Mouse (Mus musculus) neural tube, embryonic 15.5 days (tissue): Measurements from ENCODE around the gene Pde9a. TPM values are rescaled to one million over a fixed set of nuclear protein-coding genes. Genes with fewer than 3 reads are reported as not detected.
A peak's percentile ranks its signal among the peaks of the same experiment; 100 is the strongest.

ENCODE experiments used
- ATAC-seq: fragments of 200-750 bp; cut with Nextera tagmentation; 2 replicates; pipeline ENCODE4 v1.8.0; 2017; ENCODE audit warnings: mild to moderate bottlenecking, moderate TSS enrichment, moderate library complexity; ENCODE audit not compliant: low FRiP score
- H3K27ac ChIP-seq: fragments of 300-500 bp; sonication (generic); replicated peaks from 2 replicates; pipeline ENCODE4 v1.5.1; 2015; ENCODE audit warnings: mild to moderate bottlenecking, inconsistent platforms
- H3K27me3 ChIP-seq: fragments of 300-500 bp; sonication (generic); replicated peaks from 2 replicates; pipeline ENCODE4 v1.6.1; 2015; ENCODE audit warnings: inconsistent platforms
- H3K36me3 ChIP-seq: fragments of 300-500 bp; sonication (generic); 2 replicates; pipeline ENCODE4 v1.6.1; 2015; ENCODE audit warnings: inconsistent platforms
- H3K4me1 ChIP-seq: fragments of 300-500 bp; sonication (generic); 2 replicates; pipeline ENCODE4 v1.6.1; 2015; ENCODE audit warnings: inconsistent platforms
- H3K4me2 ChIP-seq: fragments of 300-500 bp; sonication (generic); 2 replicates; pipeline ENCODE4 v1.6.1; 2015; ENCODE audit warnings: inconsistent platforms, mild to moderate bottlenecking, moderate library complexity
- H3K4me3 ChIP-seq: fragments of 300-500 bp; sonication (generic); replicated peaks from 2 replicates; pipeline ENCODE4 v1.5.1; 2015; ENCODE audit warnings: mild to moderate bottlenecking, inconsistent platforms
- H3K9ac ChIP-seq: fragments of 300-500 bp; sonication (generic); replicated peaks from 2 replicates; pipeline ENCODE4 v1.6.1; 2015; ENCODE audit warnings: mild to moderate bottlenecking, inconsistent platforms
- H3K9me3 ChIP-seq: fragments of 300-500 bp; sonication (generic); replicated peaks from 2 replicates; pipeline ENCODE4 v1.6.1; 2016; ENCODE audit warnings: inconsistent platforms
- WGBS: fragments of 180-500 bp; shearing (Covaris S2); methylation state at CpG from one replicate; pipeline ENCODE4 v1.1.7; 2015; ENCODE audit warnings: mixed read lengths; 5-methylcytosine and 5-hydroxymethylcytosine counted together
- polyA plus RNA-seq: library from polyadenylated mRNA; unstranded; fragments of >200 nt; fragmentation: Nextera tagmentation; extraction: Ambion mirVana; gene quantifications from 2 replicates; pipeline ENCODE4 v1.2.1, GENCODE M21; 2015

Gene Pde9a
- polyA plus RNA-seq, 1 experiment from 2014 or later: 24.9 TPM

DNA sequence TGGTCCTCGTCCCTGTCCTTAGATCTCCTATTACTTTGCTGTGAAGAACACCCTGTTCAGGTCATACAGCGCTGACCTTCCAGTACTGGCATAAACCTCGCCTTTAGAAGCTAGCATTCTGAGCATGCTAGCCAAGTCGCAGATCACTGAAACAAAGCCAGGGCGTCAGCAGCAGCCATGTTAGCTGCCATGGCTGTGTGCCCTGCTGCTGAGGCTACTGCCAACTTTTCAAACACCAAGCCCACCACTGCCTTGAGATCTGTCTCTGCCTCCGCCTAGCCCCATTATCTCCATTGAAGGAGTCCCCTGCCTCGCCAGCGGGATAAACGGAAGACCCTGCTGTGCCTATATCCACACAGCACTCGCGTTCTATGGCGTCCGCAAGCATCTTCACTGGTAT is 25.4 kb upstream of the Pde9a start:
- no peak overlapping the region for H3K4me2 ChIP-seq
- no peaks in the 10 kb centered on the region for H3K9me3 ChIP-seq
- H3K4me3 ChIP-seq: no peak overlapping the region
- 64% methylated on average over 13 of the region's 13 CpGs for WGBS
- H3K4me1 ChIP-seq: peaks cover 21% of the 10 kb centered on the region
- peak overlapping the region; percentile 37; the same call in 1 of the 2 replicates for H3K27ac ChIP-seq
- no peak overlapping the region for H3K9ac ChIP-seq
- no peaks in the 10 kb centered on the region for H3K27me3 ChIP-seq
- no peak for ATAC-seq
- H3K36me3 ChIP-seq: no peaks in the 10 kb centered on the region

DNA sequence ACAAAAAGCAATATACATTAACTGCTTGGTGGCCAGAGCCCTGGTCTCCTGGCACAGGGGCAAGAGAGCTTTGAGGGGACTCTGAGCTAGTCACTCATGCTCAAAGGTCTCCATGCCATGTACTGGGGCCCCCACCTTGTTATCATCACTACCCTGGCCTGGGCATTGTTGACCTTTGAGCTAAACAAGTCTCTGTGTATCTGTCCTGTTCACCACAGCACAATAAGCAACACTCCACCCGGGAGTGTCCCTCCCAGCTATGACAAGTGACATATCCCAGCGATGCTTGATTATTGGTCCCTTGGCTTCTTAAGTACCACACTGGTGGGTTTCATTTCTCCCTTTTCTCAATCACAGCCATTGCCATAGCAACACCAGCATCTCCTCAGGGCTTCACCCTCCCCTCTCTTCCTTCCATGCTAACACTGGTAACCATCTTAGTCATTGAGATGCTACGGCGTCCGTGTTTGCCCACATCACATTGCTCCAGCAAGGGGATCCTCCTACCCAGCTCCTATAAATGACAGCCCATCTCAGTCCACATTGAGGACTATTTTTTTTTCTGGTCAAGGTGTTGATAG is 20.3 kb upstream of the Pde9a start:
- ATAC-seq: peak; percentile 50; the same call in 1 of the 2 replicates

DNA sequence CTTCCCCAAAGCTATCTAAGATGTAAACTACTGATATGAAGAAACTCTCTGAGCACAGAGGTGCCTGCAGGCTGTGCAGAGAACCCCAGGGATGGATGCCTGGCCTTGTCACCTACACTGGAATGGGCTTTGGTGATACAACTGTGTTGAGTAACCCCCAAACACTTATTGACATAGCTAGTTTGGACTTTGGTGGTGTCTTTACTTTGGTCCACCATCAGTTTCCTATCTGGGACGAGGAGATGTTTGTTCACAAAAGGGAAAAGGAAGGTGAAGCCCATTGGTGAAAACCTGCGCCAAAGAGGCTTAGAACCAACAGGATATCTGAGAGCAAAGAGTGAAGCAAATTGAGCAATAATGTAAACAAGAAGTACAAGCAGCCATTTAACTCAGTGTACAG is 15.8 kb upstream of the Pde9a start:
- H3K4me3 ChIP-seq: no peak overlapping the region
- H3K27ac ChIP-seq: no peak overlapping the region
- no peak overlapping the region for H3K4me2 ChIP-seq
- ATAC-seq: no peak
- H3K9ac ChIP-seq: no peak overlapping the region
- H3K9me3 ChIP-seq: no peaks in the 10 kb centered on the region
- no peaks in the 10 kb centered on the region for H3K36me3 ChIP-seq
- 87% methylated on average over 2 of the region's 2 CpGs for WGBS
- H3K27me3 ChIP-seq: no peaks in the 10 kb centered on the region
- H3K4me1 ChIP-seq: no peaks in the 10 kb centered on the region

More for the DNA sequence above, 20.3 kb upstream of the Pde9a start:
- no peak overlapping the region for H3K4me3 ChIP-seq
- no peaks in the 10 kb centered on the region for H3K9me3 ChIP-seq
- H3K27ac ChIP-seq: no peak overlapping the region
- H3K4me2 ChIP-seq: no peak overlapping the region
- H3K4me1 ChIP-seq: peaks cover 7% of the 10 kb centered on the region; the same call in 1 of the 2 replicates
- no peaks in the 10 kb centered on the region for H3K36me3 ChIP-seq
- 62% methylated on average over 5 of the region's 5 CpGs for WGBS
- no peaks in the 10 kb centered on the region for H3K27me3 ChIP-seq
- H3K9ac ChIP-seq: no peak overlapping the region

DNA sequence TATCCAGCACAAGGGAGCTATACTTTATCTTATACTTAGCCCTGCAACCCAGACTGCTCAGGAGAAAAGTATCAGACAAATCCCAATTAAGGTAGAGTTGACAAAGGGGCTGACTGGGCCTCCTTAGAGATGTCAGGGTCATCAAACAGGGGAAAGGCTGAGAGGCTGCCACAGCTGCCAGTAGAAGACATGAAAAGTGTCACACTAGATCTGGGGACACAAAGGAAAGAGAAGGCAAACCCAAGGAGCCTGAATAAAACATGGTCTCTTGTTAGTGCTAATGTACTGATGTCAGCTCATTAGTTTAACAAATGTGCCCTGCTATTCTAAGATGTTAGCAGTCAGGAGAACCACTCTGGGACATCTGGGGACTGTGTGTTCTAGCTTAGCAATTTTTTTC is 15.1 kb upstream of the Pde9a start:
- Histone ChIP-seq H3K9me3 (no peaks in the 10 kb centered on the region), H3K4me3 (no peak overlapping the region), H3K27me3 (no peaks in the 10 kb centered on the region), H3K4me2 (no peak overlapping the region), H3K36me3 (no peaks in the 10 kb centered on the region), H3K9ac (no peak overlapping the region), H3K27ac (no peak overlapping the region), H3K4me1 (no peaks in the 10 kb centered on the region)
- no peak for ATAC-seq

DNA sequence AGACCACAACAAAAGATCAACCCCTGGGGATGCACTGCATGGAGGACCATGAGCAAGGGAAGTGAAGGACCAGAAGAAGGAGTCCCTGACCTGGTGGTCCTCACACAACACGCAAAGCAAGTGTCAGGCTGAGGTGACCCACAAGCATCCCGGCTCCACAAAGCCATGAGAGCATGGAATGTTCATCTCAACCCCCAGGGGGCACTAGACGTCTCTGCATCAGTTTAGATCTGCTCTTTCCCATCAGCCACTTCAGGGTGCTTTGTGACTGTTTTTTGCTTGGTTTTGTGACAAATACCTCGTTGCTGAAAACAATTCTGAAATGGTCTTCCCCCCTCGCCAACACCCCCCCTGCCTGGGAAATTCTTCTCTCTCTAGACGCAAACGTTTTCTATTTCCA is 8.0 kb upstream of the Pde9a start:
- WGBS: 8% methylated on average over 7 of the region's 7 CpGs
- Histone ChIP-seq H3K27ac (peak overlapping the region; percentile 54; the same call in 1 of the 2 replicates), H3K27me3 (no peaks in the 10 kb centered on the region), H3K36me3 (no peaks in the 10 kb centered on the region), H3K4me2 (peak overlapping the region; percentile 40), H3K9me3 (no peaks in the 10 kb centered on the region), H3K9ac (no peak overlapping the region), H3K4me1 (peaks cover 10% of the 10 kb centered on the region), H3K4me3 (no peak overlapping the region)
- ATAC-seq: peak; percentile 45; the same call in 1 of the 2 replicates

DNA sequence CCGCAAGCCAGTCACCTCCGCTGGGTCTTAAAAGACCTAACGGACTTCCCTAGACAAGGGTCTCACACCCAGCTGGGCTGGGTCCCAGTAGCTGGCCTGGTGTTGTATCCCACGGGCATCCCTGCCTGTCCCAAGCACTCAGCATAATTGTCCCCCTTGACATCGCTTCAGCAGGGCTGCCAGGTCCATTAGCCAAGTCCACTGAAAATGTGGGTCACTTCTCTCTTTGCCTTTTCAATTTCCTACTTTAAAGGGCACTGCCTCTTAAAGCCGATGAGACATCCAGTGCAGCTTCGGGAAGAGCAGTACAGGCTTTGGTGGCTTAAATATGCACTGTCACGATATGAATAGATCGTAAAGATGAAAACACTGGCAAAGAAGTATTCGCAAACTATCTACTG is 7.6 kb upstream of the Pde9a start:
- no peaks in the 10 kb centered on the region for H3K9me3 ChIP-seq
- H3K4me1 ChIP-seq: peaks cover 10% of the 10 kb centered on the region
- H3K4me2 ChIP-seq: peak overlapping the region; percentile 40
- H3K27ac ChIP-seq: peak overlapping the region; percentile 54; the same call in 1 of the 2 replicates
- H3K27me3 ChIP-seq: no peaks in the 10 kb centered on the region
- WGBS: 53% methylated on average over 10 of the region's 10 CpGs
- H3K9ac ChIP-seq: 0 out of 2 replicates have a peak overlapping the region, but pooled peaks have one; percentile 10
- H3K36me3 ChIP-seq: no peaks in the 10 kb centered on the region
- no peak; the same call in 1 of the 2 replicates for ATAC-seq
- no peak overlapping the region for H3K4me3 ChIP-seq

DNA sequence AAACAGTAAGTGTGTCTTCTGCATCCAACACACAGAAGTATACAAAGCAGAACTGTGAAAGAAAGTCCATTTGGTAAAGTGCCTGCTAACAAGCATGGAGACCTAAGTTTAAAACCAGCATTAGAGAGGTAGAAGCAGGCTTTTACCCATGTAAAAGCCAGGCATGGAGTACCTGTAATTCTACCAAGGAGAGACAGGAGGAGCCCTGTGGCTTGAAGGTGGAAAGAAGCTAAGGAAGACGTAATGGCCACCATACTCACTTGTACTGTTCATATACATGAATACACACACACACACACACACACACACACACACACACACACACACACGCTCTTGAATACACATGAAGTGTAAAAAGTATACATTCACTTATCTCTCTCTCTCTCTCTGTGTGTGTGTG is 6.9 kb upstream of the Pde9a start:
- Histone ChIP-seq H3K4me3 (no peak overlapping the region), H3K27ac (no peak overlapping the region), H3K4me2 (no peak overlapping the region), H3K9me3 (no peaks in the 10 kb centered on the region), H3K9ac (no peak overlapping the region), H3K27me3 (no peaks in the 10 kb centered on the region), H3K36me3 (no peaks in the 10 kb centered on the region), H3K4me1 (peaks cover 10% of the 10 kb centered on the region)
- 75% methylated on average over 2 of the region's 2 CpGs for WGBS
- no peak for ATAC-seq

DNA sequence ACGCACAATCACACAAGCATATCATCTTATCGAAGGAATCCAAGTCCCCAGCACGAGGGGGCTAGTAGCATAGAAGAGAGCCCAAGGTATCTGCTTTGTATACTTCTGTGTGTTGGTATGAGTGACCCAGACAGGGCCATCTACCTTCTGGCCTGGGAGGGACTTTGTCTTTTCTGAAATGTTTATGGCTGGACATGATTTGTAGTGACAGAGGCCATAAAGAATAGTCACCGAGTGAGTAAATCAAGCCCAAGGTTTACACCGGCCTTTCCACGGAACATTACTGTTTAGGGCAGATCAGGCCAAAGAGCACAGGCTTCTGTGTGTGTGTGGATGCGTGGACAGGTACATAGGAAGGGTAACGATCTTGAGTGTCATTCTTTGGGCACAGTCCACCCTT is 6.1 kb upstream of the Pde9a start:
- 36% methylated on average over 8 of the region's 8 CpGs for WGBS

DNA sequence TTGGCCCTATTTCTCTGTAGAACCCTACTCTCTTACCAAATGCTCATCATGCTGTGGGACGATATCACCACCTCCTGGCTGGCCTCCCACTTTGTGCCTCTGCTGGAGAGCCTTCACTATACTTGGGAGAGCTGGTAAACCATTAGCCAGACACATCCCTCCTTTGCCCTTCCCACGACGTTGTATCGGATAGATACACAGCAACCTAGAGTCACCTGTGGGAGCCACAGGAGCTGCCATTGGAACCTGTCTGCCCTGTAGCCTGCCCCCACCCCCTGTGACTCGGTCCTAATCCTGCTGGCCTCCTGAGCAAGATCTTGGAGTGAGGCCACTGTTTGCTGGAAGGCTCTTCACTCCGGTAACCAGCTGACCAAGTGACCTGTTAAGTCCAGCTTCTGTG is 2.7 kb upstream of the Pde9a start:
- H3K9ac ChIP-seq: no peak overlapping the region
- no peak overlapping the region for H3K4me3 ChIP-seq
- H3K4me2 ChIP-seq: no peak overlapping the region
- 82% methylated on average over 6 of the region's 6 CpGs for WGBS
- no peaks in the 10 kb centered on the region for H3K9me3 ChIP-seq
- H3K36me3 ChIP-seq: no peaks in the 10 kb centered on the region
- H3K4me1 ChIP-seq: peaks cover 37% of the 10 kb centered on the region
- ATAC-seq: no peak
- H3K27me3 ChIP-seq: no peaks in the 10 kb centered on the region
- no peak overlapping the region for H3K27ac ChIP-seq

More for the DNA sequence above, 6.1 kb upstream of the Pde9a start:
- no peak for ATAC-seq
- Histone ChIP-seq H3K4me3 (no peak overlapping the region), H3K4me2 (no peak overlapping the region), H3K4me1 (peaks cover 14% of the 10 kb centered on the region), H3K9me3 (no peaks in the 10 kb centered on the region), H3K9ac (no peak overlapping the region), H3K27me3 (no peaks in the 10 kb centered on the region), H3K27ac (no peak overlapping the region), H3K36me3 (no peaks in the 10 kb centered on the region)

DNA sequence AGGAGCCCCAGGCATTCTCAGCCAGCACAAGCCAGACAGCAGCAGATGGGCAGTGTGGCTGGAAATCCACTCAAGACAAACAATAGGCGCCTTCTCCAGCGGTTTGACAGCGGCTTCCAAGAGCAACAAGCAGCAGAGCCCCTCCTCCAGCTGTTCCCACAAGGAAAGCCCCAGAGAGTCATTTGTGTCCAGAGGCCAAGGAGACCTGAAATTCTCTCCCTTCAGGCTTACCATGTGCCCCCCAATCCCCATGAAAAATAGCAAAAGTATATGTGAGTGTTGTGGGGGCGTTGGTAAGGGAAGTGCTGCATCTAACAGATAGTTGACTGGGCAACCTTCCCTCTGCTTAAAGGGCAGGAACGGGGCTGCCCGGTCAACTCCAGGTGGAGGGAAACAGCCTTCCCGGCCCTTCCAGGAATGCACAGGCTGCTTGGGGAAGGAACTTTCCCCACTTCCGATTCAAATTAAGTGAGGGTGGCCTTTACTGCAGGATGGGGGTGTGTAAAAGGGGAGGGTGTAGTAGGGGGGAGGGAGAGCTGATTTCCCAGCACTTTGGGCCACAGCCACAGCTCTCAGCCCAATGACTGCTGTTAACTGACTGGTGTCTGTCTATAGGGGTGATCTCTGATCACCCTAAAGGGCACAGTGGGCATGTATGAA is 912 bp upstream of the Pde9a start:
- H3K9me3 ChIP-seq: no peaks in the 10 kb centered on the region
- 0 out of 2 replicates have a peak overlapping the region, but pooled peaks have one; percentile 1 for H3K4me3 ChIP-seq
- H3K27ac ChIP-seq: peak overlapping the region; percentile 67
- H3K4me1 ChIP-seq: peaks cover 51% of the 10 kb centered on the region
- H3K36me3 ChIP-seq: no peaks in the 10 kb centered on the region
- 14% methylated on average over 8 of the region's 8 CpGs for WGBS
- no peaks in the 10 kb centered on the region for H3K27me3 ChIP-seq
- H3K4me2 ChIP-seq: peak overlapping the region; percentile 78
- ATAC-seq: peak; percentile 12; the same call in 1 of the 2 replicates
- H3K9ac ChIP-seq: no peak overlapping the region

DNA sequence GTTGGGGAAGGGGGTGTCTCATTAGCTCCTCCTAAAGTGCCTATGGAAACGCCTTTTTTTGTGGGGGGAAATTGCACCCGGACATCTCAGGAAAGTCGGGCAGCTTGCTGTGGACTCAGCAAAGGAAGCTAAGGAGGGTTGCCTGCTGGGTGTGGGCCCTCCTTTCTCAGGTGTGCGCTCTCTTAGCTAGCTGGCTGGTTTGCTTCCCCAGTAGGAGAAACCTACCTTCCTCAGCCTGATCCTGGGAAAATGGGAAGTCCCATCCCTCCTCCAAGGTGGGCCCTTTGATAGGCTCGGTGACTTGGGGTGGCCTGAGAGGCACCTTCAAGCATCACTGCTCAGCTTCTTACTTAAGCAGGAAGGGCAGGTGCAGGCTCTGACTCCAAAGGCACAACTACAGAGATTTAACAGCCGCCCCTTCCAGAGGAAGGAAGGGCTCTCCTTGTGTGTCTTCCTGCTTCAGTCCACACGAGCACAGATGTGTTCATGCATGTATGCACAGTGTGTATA is 811 bp downstream of the Pde9a start:
- 10% methylated on average over 7 of the region's 7 CpGs for WGBS

More for the DNA sequence above, 811 bp downstream of the Pde9a start:
- H3K9ac ChIP-seq: peak overlapping the region; percentile 66
- 0 out of 2 replicates have a peak, but pooled peaks have one; percentile 4 for ATAC-seq
- no peaks in the 10 kb centered on the region for H3K9me3 ChIP-seq
- peak overlapping the region; percentile 65 for H3K4me3 ChIP-seq
- H3K27ac ChIP-seq: peak overlapping the region; percentile 65; the same call in 1 of the 2 replicates
- H3K4me2 ChIP-seq: peak overlapping the region; percentile 78
- H3K4me1 ChIP-seq: peaks cover 51% of the 10 kb centered on the region
- no peaks in the 10 kb centered on the region for H3K27me3 ChIP-seq
- H3K36me3 ChIP-seq: no peaks in the 10 kb centered on the region
